Mouse (Mus musculus) lung, postnatal 0 days (tissue): ENCODE results near the gene Gm45716. TPM values are rescaled to one million over a fixed set of nuclear protein-coding genes. Genes with fewer than 3 reads are reported as not detected.

Source experiments
- ATAC-seq: fragments of 200-750 bp; cut with Nextera tagmentation; 2 replicates; pipeline ENCODE4 v1.8.0; 2017; ENCODE audit warnings: moderate library complexity
- DNase-seq: peaks from one replicate; pipeline ENCODE4 v3.0.0-alpha.2; 2016; ENCODE audit warnings: low spot score
- H3K27ac ChIP-seq: fragments of 300-500 bp; sonication (generic); 2 replicates; pipeline ENCODE4 v1.5.1; 2014; ENCODE audit warnings: antibody characterized with exemption, mild to moderate bottlenecking, low read length, mixed read lengths
- H3K27me3 ChIP-seq: fragments of 300-500 bp; sonication (generic); replicated peaks from 2 replicates; pipeline ENCODE4 v1.6.1; 2014; ENCODE audit warnings: low read length, mixed read lengths; ENCODE audit not compliant: insufficient read depth
- H3K36me3 ChIP-seq: fragments of 300-500 bp; sonication (generic); 2 replicates; pipeline ENCODE4 v1.6.1; 2014; ENCODE audit warnings: low read length, mixed read lengths; ENCODE audit not compliant: insufficient read depth
- H3K4me1 ChIP-seq: fragments of 300-500 bp; sonication (generic); 2 replicates; pipeline ENCODE4 v1.6.1; 2014; ENCODE audit warnings: antibody characterized with exemption, low read depth, low read length, mixed read lengths; ENCODE audit not compliant: insufficient read depth
- H3K4me2 ChIP-seq: fragments of 300-500 bp; sonication (generic); replicated peaks from 2 replicates; pipeline ENCODE4 v1.6.1; 2014; ENCODE audit warnings: low read depth, mild to moderate bottlenecking, low read length, moderate library complexity, mixed read lengths
- H3K4me3 ChIP-seq: fragments of 300-500 bp; sonication (generic); 2 replicates; pipeline ENCODE4 v1.5.1; 2014; ENCODE audit warnings: low read depth, low read length
- H3K9ac ChIP-seq: fragments of 300-500 bp; sonication (generic); replicated peaks from 2 replicates; pipeline ENCODE4 v1.6.1; 2014; ENCODE audit warnings: low read depth, mild to moderate bottlenecking
- H3K9me3 ChIP-seq: fragments of 300-500 bp; sonication (generic); 2 replicates; pipeline ENCODE4 v1.6.1; 2016; ENCODE audit warnings: low read length, mixed read lengths
- CTCF ChIP-seq: IDR thresholded peaks from 2 replicates; pipeline ENCODE4 v1.5.1; 2016; ENCODE audit warnings: antibody characterized with exemption, mild to moderate bottlenecking
- EP300 ChIP-seq: IDR thresholded peaks from 2 replicates; pipeline ENCODE4 v1.6.1; 2016; ENCODE audit warnings: antibody characterized with exemption, mild to moderate bottlenecking, control low read depth
- WGBS: fragments of 180-500 bp; shearing (Covaris S2); extraction: QIAGEN DNeasy Blood & Tissue Kit; methylation state at CpG from one replicate; pipeline ENCODE4 v1.1.7; 2014; 5-methylcytosine and 5-hydroxymethylcytosine counted together
- polyA plus RNA-seq: library from polyadenylated mRNA; unstranded; fragments of >200 nt; fragmentation: Nextera tagmentation; extraction: Ambion mirVana; gene quantifications from 2 replicates; pipeline ENCODE4 v1.2.1, GENCODE M21; 2015

The Gm45716 gene
- polyA plus RNA-seq = 11.8 and 11.9 TPM in 2 replicates

DNA sequence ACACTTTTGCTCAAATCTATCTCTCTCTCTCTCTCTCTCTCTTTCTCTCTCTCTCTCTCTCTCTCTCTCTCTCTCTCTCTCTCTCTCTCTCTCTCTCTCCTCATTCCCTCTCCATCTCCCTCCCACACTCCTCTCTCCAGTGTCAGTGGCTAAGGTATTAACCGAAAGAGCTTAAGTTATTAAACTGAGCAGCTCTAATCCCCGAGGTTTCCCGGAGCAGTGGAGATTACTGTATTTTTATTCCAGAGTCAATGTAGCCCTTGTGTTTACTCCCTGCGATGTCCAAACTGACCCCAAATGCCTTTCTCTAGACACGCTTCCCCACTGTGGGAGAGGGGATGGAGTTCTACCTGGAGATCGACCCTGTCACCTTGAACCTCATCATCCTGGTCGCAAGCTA is at the start of gene Gm45716:
Gene Gm45716 (plus strand): TSS at position 243 of the 400 bp plus-strand sequence.
- H3K9ac ChIP-seq = no peak within 1 kb of the TSS
- H3K9me3 ChIP-seq = no peaks in the 10 kb centered on the region
- H3K27ac ChIP-seq = no peak within 1 kb of the TSS
- no peaks in the 10 kb centered on the region for H3K36me3 ChIP-seq
- no peak within 1 kb of the TSS for H3K4me3 ChIP-seq
- 85% methylated on average over 7 of the region's 7 CpGs for WGBS
- no peaks in the 10 kb centered on the region for H3K27me3 ChIP-seq
- no peak for DNase-seq
- H3K4me2 ChIP-seq = no peak within 1 kb of the TSS
- no peak for ATAC-seq
- no peaks in the 10 kb centered on the region for H3K4me1 ChIP-seq
- no peak for TF ChIP-seq EP300
- no peak for TF ChIP-seq CTCF

DNA sequence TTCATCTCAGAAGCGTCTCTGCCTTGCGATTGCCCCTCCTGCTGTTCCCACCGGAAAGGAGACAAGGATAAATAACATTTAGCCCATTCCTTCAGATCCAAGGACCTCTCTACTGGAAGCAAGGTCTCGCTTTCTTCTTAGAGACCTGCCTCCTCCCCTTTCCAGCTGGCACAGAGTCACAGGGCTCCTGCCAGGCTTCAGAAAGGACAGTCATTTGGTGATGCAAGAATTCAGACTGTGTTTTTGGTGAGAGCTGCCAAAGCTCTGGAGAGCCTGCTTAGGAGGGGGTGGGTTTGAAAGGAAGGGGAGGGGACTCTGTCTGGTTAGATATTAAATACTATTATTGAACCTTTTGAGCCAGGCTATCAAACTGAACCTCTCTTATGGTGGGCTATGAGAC is 45.1 kb upstream of the Gm45716 start:
- H3K4me1 ChIP-seq = no peaks in the 10 kb centered on the region
- H3K4me2 ChIP-seq = no peak overlapping the region; the same call in 1 of the 2 replicates
- TF ChIP-seq EP300 (no peak), CTCF (no peak)
- DNase-seq (peak; percentile 89), ATAC-seq (peak; percentile 85)
- H3K36me3 ChIP-seq = no peaks in the 10 kb centered on the region
- H3K27ac ChIP-seq = no peak overlapping the region
- H3K9ac ChIP-seq = no peak overlapping the region
- no peaks in the 10 kb centered on the region for H3K27me3 ChIP-seq
- no peak overlapping the region for H3K4me3 ChIP-seq
- 29% methylated on average over 4 of the region's 4 CpGs for WGBS
- H3K9me3 ChIP-seq = no peaks in the 10 kb centered on the region

GRCm38 (mm10) chr11:90142936-90143335 is 44.5 kb upstream of the Gm45716 start:
- DNase-seq (peak; percentile 15), ATAC-seq (peak; percentile 32)
- no peaks in the 10 kb centered on the region for H3K36me3 ChIP-seq
- H3K4me3 ChIP-seq = no peak overlapping the region
- H3K4me2 ChIP-seq = no peak overlapping the region
- H3K4me1 ChIP-seq = no peaks in the 10 kb centered on the region
- TF ChIP-seq CTCF (no peak), EP300 (no peak)
- H3K27ac ChIP-seq = peak overlapping the region; percentile 33; the same call in 1 of the 2 replicates
- WGBS = 58% methylated on average over 4 of the region's 4 CpGs
- H3K9me3 ChIP-seq = no peaks in the 10 kb centered on the region
- no peak overlapping the region for H3K9ac ChIP-seq
- H3K27me3 ChIP-seq = no peaks in the 10 kb centered on the region

- Histone ChIP-seq H3K36me3 (no peaks in the 10 kb centered on the region), H3K27ac (no peak overlapping the region), H3K4me2 (no peak overlapping the region), H3K9ac (no peak overlapping the region), H3K9me3 (no peaks in the 10 kb centered on the region), H3K4me1 (no peaks in the 10 kb centered on the region), H3K4me3 (no peak overlapping the region), H3K27me3 (no peaks in the 10 kb centered on the region)
- TF ChIP-seq EP300 (no peak), CTCF (no peak)
- ATAC-seq (no peak), DNase-seq (no peak)
- WGBS = 91% methylated on average over 17 of the region's 17 CpGs
These were observed 41.2 kb upstream of the Gm45716 start for GRCm38 (mm10) chr11:90146086-90146860.

GRCm38 (mm10) chr11:90155066-90155465 is 32.4 kb upstream of the Gm45716 start:
- TF ChIP-seq EP300 (no peak), CTCF (no peak)
- Histone ChIP-seq H3K9me3 (no peaks in the 10 kb centered on the region), H3K9ac (no peak overlapping the region), H3K36me3 (no peaks in the 10 kb centered on the region), H3K4me1 (no peaks in the 10 kb centered on the region), H3K4me2 (no peak overlapping the region), H3K27ac (no peak overlapping the region), H3K4me3 (no peak overlapping the region), H3K27me3 (no peaks in the 10 kb centered on the region)
- ATAC-seq (no peak), DNase-seq (no peak)
- WGBS = 58% methylated on average over 5 of the region's 5 CpGs

DNA sequence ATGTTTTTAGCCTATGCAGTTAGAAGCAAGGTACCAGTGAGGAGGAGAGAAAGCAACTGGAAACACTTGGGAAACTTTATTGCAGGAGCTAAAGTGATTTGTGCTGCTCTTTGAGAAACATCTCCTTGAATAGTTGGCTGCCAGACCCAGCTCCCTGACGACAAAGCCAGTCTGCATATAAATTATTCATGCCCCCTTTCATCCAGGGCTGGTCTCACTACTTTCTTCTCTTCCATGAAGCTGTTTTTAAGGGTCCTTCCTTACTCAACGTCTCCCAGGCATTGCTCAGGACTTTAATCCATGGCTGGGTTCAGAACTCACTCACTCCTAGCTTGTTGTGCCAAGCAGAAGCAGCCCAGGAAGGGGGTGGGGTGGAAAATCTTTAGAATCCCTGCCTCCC is 32.0 kb upstream of the Gm45716 start:
- no peaks in the 10 kb centered on the region for H3K36me3 ChIP-seq
- ATAC-seq = no peak
- WGBS = 22% methylated on average over 2 of the region's 2 CpGs
- H3K4me1 ChIP-seq = no peaks in the 10 kb centered on the region
- H3K9me3 ChIP-seq = no peaks in the 10 kb centered on the region
- DNase-seq = no peak
- no peak overlapping the region for H3K9ac ChIP-seq
- H3K4me3 ChIP-seq = no peak overlapping the region
- TF ChIP-seq CTCF (no peak), EP300 (no peak)
- H3K27me3 ChIP-seq = no peaks in the 10 kb centered on the region
- H3K4me2 ChIP-seq = no peak overlapping the region
- no peak overlapping the region for H3K27ac ChIP-seq
